Mouse (Mus musculus) small intestine, adult 2 months (tissue): Measurements from ENCODE around the gene Aqp9. TPM values are rescaled to one million over a fixed set of nuclear protein-coding genes. Genes with fewer than 3 reads are reported as not detected.
"Not testable (repeated sequence)": the region's sequence is repeated elsewhere in the genome, so short reads cannot be mapped to it uniquely, and the experiment has no call there.

Experiments
- H3K27ac ChIP-seq: fragments of 200-500 bp; 2 replicates; pipeline ENCODE4 v1.5.1; 2012; ENCODE audit warnings: low read depth, low read length, control low read depth, inconsistent platforms; ENCODE audit not compliant: insufficient read depth
- H3K27me3 ChIP-seq: fragments of 200-500 bp; 2 replicates; pipeline ENCODE4 v1.6.1; 2012; ENCODE audit warnings: mild to moderate bottlenecking, moderate library complexity, low read length, inconsistent platforms; ENCODE audit not compliant: control insufficient read depth, insufficient read depth
- H3K36me3 ChIP-seq: fragments of 200-500 bp; 2 replicates; pipeline ENCODE4 v1.6.1; 2012; ENCODE audit warnings: mild to moderate bottlenecking, low read length, control low read depth, inconsistent platforms; ENCODE audit not compliant: control insufficient read depth, insufficient read depth
- H3K4me1 ChIP-seq: fragments of 200-500 bp; 2 replicates; pipeline ENCODE4 v1.6.1; 2012; ENCODE audit warnings: low read length, inconsistent platforms, mixed read lengths; ENCODE audit not compliant: control insufficient read depth, insufficient read depth, insufficient read length
- H3K4me3 ChIP-seq: fragments of 200-500 bp; 2 replicates; pipeline ENCODE4 v1.5.1; 2012; ENCODE audit warnings: low read depth, mild to moderate bottlenecking, control low read depth, inconsistent platforms, low read length, moderate library complexity
- CTCF ChIP-seq: fragments of 200-500 bp; IDR thresholded peaks from 2 replicates; pipeline ENCODE4 v1.5.1; 2012; ENCODE audit warnings: low read depth, mild to moderate bottlenecking, control low read depth, inconsistent platforms, low read length, moderate library complexity, mixed read lengths; ENCODE audit not compliant: insufficient replicate concordance, insufficient read length; ENCODE audit errors: extremely low read depth
- POLR2A ChIP-seq: fragments of 200-500 bp; IDR thresholded peaks from 2 replicates; pipeline ENCODE4 v1.6.1; 2012; ENCODE audit warnings: low read depth, mild to moderate bottlenecking, control low read depth, inconsistent platforms, low read length, moderate library complexity
- WGBS: fragments of 180-500 bp; shearing (Covaris S2); methylation state at CpG from one replicate; pipeline ENCODE4 v1.1.7; 2018; 5-methylcytosine and 5-hydroxymethylcytosine counted together
- polyA plus RNA-seq: library from polyadenylated mRNA; depleted of rRNA; stranded (reverse); fragments of >200 nt; gene quantifications from 2 replicates; pipeline ENCODE4 v1.2.3, GENCODE M21; 2012

Aqp9 gene
- polyA plus RNA-seq, 1 experiment, result 0.06 TPM

DNA sequence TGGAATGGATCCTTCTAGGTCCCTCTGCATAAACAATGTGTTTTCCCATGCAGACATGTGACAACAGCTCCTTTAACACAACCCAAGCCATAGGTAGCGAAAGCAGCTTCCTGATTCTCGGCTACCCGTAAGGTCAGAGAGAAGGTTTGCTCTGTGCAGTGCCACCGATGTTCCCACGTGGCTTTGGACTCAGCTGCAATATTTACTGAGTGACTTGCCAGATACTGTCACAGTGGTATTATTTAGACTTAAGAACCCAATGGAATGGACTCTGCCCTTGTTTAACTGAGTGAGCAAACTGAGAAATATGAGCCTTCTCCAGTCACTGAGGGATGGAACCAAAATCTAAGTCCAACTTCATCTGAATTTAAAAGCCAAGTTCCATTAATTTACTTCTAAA, 35.3 kb downstream of the Aqp9 start:
- Histone ChIP-seq H3K36me3 (no peaks in the 10 kb centered on the region), H3K27me3 (no peaks in the 10 kb centered on the region), H3K4me3 (no peak overlapping the region), H3K27ac (no peak overlapping the region), H3K4me1 (peaks cover 2% of the 10 kb centered on the region; the same call in 1 of the 2 replicates)
- WGBS, result 28% methylated on average over 5 of the region's 5 CpGs
- no peak for TF ChIP-seq POLR2A
- no peak for TF ChIP-seq CTCF

DNA sequence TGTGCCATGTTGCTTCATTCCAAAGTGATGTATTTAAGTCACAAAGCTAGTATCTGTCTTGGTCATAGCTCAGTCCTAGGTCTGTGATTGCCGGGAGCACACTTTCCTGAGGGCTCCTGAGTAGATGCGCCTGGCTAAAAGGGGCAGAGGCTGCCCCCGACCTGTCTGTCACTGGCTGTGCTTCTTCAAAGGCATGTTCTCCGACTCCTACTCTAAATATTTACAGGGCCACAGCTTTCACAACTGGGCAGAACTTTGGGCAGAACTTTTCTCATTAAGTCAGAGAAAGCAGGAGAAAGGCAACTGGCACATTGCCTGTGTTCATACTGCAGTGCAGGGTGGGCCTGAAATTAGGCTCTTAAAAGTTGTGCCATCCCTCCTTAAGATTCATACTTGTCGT, 36.7 kb downstream of the Aqp9 start:
- TF ChIP-seq POLR2A (no peak), CTCF (no peak)
- no peak overlapping the region for H3K27ac ChIP-seq
- H3K36me3 ChIP-seq, result no peaks in the 10 kb centered on the region
- H3K4me3 ChIP-seq, result no peak overlapping the region
- 74% methylated on average over 5 of the region's 5 CpGs for WGBS
- no peaks in the 10 kb centered on the region for H3K4me1 ChIP-seq
- no peaks in the 10 kb centered on the region for H3K27me3 ChIP-seq

DNA sequence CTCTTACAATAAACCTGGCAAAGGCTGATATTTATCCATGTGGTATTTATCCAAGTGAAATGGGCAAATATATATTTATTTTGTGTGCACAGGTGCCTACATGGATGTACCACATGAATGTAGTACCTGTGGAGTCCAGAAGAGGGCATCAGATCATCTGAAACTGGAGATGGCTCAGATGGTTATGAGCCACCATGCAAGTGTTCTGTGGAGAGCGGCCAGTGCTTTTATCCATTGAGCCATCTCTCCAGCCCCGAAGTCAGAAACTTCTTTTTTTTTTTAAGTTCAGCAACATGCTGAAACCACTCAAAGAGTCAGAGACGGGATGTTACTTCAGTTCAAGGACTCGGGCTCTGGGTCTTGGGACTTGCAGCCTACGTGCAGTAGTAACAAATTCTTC, 39.6 kb downstream of the Aqp9 start:
- Histone ChIP-seq H3K27me3 (no peaks in the 10 kb centered on the region), H3K4me1 (no peaks in the 10 kb centered on the region), H3K27ac (no peak overlapping the region), H3K4me3 (no peak overlapping the region), H3K36me3 (no peaks in the 10 kb centered on the region)
- 49% methylated on average over 5 of the region's 5 CpGs for WGBS
- TF ChIP-seq CTCF (peak; percentile 33; the same call in 1 of the 2 replicates), POLR2A (no peak)

DNA sequence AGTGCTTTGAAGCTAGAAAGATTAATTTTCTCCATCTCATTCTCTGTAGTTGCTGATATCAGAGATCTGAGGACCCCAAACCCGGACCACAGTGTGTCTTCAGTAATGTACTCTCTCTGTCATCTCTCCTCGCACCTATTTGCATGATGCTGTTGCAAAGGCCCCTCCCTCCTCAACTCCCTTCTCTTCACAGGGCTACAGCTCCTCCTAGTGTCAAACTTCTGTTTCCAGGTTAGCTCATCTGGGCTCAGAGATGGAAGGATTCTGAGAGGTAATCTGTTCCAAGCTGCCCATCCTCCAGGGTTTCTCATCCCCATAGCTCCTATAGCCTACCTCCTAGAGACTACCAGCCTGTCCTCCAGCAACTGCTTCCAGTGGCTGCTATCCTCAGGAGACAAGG, 42.3 kb downstream of the Aqp9 start:
- peak; percentile 17; the same call in 1 of the 2 replicates for TF ChIP-seq CTCF
- TF ChIP-seq POLR2A, result no peak
- H3K4me1 ChIP-seq, result no peaks in the 10 kb centered on the region
- H3K27me3 ChIP-seq, result no peaks in the 10 kb centered on the region
- no peaks in the 10 kb centered on the region for H3K36me3 ChIP-seq
- no peak overlapping the region for H3K4me3 ChIP-seq
- 24% methylated on average over 2 of the region's 2 CpGs for WGBS
- no peak overlapping the region for H3K27ac ChIP-seq

DNA sequence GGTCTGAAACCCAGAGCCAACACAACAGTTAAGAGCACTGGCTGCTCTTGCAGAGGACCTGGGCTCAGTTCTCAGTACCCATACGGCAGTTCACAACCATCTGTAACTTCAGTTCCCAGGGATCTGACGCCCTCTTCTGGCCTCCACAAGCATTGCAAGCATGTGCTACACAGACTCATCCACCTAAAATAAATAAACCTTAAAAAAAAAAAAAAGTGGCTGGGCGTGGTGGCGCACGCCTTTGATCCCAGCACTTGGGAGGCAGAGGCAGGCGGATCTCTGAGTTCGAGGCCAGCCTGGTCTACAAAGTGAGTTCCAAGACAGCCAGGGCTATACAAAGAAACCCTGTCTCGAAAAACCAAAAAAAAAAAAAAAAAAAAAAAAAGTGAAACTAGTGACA, 45.4 kb downstream of the Aqp9 start:
- H3K27ac ChIP-seq, H3K36me3 ChIP-seq: not testable (repeated sequence)
- WGBS, result 86% methylated on average over 7 of the region's 8 CpGs

DNA sequence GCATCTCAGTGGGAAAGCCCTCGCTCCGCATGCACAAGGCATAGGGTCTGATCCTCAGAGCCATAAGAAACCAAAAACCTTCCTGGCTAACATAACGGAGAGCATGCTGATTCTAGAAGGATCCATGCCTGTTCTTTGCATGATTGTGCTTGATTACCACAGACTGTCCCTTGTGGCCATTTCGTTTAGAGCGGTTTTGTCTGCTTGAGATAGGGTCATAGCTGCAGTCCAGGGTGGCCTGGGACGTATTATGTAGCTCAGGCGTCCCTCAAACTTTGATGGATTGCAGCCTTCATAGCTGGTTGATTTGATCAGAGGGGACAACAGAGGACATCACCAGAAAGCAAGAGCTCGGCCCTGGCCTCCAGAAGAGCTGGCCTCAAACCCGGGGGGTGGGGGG, 47.6 kb downstream of the Aqp9 start:
- WGBS, result 76% methylated on average over 9 of the region's 9 CpGs
- TF ChIP-seq POLR2A (no peak), CTCF (no peak)

More for the DNA sequence above, 45.4 kb downstream of the Aqp9 start:
- H3K27me3 ChIP-seq, H3K4me3 ChIP-seq, H3K4me1 ChIP-seq: not testable (repeated sequence)

DNA sequence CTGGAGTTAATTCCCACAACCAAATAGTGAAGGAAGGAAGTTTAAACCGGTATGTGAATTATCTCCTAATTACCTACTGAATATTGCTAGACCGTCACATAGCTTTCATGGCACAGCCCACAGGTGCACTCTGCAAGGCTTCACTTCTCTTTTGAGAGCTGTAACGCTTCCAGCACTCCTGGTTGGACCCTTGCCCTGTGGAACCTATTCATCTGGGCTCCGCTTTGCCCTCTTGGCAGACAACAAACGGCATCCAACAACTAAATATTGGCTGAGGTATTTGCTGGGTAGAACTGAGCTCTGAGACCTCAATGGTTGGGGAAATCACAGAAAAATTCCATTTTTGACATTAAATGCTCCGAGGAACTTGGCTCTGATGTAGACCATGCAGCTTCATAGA, 55.3 kb downstream of the Aqp9 start:
- Histone ChIP-seq H3K27me3 (no peaks in the 10 kb centered on the region), H3K4me1 (no peaks in the 10 kb centered on the region), H3K36me3 (no peaks in the 10 kb centered on the region), H3K27ac (no peak overlapping the region), H3K4me3 (no peak overlapping the region)
- TF ChIP-seq POLR2A (no peak), CTCF (no peak)
- 44% methylated on average over 6 of the region's 6 CpGs for WGBS

More for the DNA sequence above, 47.6 kb downstream of the Aqp9 start:
- H3K4me3 ChIP-seq, result no peak overlapping the region
- H3K36me3 ChIP-seq, result no peaks in the 10 kb centered on the region
- no peaks in the 10 kb centered on the region for H3K27me3 ChIP-seq
- H3K27ac ChIP-seq, result no peak overlapping the region
- H3K4me1 ChIP-seq, result no peaks in the 10 kb centered on the region

DNA sequence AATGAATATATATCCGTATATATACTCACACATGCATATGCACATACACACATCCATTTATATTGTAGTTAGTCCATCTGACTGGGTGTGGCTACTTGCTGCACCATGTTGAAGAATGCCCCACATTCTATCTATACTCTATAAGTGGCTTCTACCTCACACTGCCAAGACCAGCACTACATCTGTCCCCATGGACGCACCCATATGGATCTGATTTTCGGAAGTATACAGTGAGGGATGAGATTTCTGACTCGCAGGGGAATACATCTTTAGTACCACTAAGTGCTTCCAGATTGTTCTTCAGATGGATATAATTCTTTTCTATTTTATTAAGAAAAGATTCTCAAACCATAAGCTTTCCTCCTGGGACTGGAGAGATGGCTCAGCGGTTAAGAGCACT, 65.0 kb downstream of the Aqp9 start:
- 91% methylated on average over 5 of the region's 5 CpGs for WGBS
- Histone ChIP-seq H3K4me1 (no peaks in the 10 kb centered on the region), H3K36me3 (no peaks in the 10 kb centered on the region), H3K27me3 (no peaks in the 10 kb centered on the region), H3K4me3 (no peak overlapping the region), H3K27ac (no peak overlapping the region)
- TF ChIP-seq POLR2A (no peak), CTCF (no peak)
